Mouse (Mus musculus) naive thymus-derived CD4-positive, alpha-beta T cell, adult 2 months (primary cell): Measurements from ENCODE around the gene Maea.

Experiments
- DNase-seq: peaks from one replicate; pipeline ENCODE4 v3.0.0-alpha.2; 2011; ENCODE audit warnings: low read depth

Gene Maea

DNA sequence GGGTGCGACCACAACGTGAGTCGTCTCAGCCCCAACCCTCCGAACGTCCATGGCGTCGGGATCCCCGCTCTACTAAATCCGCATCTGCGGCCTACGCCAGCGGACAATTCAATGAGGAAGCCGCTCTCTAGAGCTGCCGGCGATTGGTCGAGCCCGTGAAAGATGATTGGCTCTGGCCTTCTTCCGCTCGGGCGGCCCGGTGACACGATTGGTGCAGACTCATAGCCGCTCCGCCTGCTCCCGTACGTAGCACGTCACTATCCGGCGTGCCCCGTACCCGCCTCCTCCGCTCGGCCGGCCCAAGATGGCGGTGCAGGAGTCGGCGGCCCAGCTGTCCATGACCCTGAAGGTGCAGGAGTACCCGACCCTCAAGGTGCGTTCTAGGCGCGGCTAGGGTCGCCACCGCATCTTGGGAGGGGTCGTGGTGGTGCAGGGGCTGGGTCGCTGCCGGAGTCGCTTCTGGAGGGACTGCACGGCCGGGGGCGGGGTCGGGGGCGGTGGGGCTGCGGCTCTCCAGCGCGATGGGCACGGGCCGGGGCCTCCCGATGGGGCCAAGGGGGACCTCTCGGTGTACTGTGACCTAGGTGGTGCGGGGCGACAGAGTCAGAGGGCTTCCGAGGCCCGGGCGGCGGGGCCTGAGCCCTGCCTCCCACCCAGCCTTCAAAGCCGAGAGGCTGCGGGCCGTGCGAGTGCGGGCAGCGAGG, at the start of gene Maea:
TSS of gene Maea (plus strand) at position 237 of the 704 bp plus-strand sequence.
- peak; percentile 96 for DNase-seq

DNA sequence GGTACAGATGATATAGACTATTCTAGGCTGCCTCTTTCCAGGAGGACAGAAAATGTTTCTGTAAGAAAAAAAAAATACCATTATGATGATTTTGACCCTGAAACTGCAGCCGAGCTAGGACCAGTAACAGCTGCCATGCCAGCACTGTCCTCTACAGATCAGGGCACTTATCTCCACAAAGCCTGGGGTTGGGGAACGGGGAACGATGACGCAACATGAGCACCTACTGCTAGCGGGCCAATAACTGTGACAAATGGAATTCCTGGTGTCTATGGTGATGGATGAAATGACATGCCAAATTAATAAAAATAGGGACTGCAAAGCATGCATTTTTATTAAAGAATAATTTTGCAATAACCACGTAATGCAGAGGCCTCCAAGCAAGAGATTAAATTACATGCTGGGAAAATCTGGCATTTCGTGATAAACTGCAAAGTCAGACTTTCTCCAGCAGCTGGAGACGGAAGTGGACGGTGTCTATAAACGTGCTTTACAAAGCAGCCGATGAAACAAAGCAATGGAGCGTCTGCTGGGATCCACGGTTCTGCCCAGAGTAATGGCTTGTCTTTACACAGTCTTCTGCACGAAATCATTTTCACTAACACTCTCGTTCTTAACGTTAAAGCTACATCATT, 41.4 kb upstream of the Maea start:
- no peak for DNase-seq

DNA sequence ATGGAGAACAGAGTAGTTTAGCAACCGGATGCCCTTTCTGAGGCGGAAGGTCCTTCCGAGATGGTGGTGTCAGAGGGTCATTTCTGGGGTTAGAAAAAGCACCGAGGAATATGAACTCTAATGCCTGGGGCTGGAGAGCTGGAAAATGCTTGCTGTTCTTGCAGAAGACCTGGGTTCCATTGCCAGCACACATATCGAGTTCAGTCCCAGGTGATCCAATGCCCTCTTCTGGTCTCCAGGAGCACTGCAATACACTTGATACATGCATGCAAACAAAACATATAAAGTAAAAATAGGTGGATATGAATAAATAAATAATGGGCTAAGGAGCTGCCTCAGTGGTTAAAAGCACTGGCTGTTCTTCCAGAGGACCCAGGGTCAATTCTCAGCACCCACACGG, 38.1 kb upstream of the Maea start:
- peak; percentile 36 for DNase-seq

GRCm38 (mm10) chr5:33301801-33302200, 33.5 kb upstream of the Maea start:
- no peak for DNase-seq

GRCm38 (mm10) chr5:33310704-33311462, 24.4 kb upstream of the Maea start:
- no peak for DNase-seq

DNA sequence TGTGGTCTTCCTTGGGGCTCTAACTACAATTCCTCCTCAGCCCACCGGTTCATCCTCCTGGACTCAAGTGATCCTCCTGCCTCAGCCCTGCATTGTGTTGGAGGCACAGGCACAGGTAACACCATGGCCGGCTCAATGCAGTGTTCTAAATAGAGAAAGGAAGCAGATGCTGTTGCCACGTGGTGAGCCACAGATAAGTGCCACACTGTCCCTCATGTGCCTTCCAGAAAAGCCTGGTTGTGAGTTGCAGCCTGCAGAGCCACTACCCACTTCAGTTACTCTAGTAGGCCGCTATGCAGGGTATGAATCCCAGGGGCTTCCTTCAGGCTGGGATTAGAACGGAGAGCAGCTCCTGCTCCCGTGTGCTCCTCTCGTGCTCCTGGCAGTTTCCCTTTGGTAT, 23.1 kb upstream of the Maea start:
- no peak for DNase-seq

DNA sequence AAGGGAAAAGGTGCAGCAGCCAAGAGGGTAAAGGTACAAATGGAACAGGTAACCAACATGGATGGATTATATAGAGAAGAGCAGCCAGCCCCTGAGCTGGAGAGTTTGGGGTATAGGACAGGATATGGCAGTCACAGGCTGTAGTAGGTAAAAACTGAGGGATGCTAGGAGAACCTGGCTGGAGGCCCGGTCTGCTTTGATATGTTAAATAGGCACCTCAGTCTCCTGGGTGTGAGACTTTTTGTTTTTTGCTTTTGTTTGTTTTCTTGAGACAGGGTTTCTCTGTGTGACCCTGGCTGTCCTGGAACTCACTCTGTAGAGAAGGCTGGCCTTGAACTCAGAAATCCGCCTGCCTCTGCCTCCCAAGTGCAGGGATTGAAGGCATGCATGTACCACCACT, 10.8 kb upstream of the Maea start:
- DNase-seq, result no peak

DNA sequence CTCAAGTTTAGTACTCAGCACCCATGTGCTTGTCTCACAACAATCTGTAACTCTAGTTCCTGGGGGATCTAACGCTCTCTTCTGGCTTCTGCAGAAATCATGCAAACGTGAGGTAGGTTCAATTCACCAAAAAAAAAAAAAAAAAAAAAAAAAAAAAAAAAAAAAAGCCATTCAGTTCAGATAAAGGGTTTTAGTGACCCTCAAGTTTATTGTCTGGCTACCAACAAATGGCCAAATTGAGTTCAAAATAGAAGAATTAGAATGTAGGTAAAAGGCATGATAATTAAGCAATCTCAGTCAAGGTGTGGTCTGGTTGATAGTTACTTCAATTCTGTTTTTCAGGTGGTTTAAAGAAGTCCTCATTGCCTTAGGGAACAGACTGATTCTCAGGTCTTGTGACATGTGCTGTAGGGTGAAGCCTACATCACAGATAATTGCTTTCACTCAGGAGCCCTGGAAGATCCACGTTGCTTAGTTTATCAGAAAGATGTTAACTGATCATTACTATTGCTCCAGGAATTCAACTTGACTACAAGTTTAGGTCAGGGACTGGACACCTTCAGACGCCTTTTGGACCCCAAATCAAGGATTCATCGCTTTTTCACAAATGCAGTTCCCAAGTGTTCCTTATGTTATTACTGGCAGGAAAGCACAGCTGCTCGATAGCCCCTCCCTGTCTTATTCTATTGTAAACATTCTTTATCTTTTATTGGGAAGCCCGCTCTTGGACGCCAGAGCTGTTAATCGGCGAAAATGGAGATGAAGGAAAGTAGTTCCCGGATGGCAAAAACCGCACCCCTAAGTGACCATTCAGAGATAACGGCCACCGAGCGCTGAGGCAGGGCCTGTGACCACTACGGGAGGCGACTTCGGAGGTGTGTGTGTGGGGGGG, 682 bp upstream of the Maea start:
- DNase-seq, result no peak

- peak; percentile 39 for DNase-seq
Observed at GRCm38 (mm10) chr5:33335977-33336360, 660 bp downstream of the Maea start.

- no peak for DNase-seq
Observed at GRCm38 (mm10) chr5:33337206-33337605, 1.9 kb downstream of the Maea start.

DNA sequence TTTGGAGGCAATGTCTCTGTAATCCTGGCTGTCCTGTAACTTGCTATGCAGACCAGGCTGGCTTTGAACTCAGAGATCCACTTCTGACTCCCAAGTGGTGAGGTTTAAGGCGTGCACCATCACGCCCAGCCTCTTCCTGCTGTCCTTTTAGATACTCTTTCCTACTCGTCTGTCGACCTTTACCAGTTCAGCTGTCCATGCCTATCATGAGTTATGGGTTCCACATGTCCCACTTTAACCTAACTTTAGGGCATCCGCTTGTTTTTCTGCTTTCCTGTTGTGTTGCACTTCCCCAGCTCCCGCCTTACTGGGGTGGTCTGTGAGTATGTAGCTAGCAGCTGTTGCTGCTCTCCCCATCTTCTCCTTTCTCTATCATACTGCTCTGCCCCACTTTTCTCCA, 5.9 kb downstream of the Maea start:
- no peak for DNase-seq

DNA sequence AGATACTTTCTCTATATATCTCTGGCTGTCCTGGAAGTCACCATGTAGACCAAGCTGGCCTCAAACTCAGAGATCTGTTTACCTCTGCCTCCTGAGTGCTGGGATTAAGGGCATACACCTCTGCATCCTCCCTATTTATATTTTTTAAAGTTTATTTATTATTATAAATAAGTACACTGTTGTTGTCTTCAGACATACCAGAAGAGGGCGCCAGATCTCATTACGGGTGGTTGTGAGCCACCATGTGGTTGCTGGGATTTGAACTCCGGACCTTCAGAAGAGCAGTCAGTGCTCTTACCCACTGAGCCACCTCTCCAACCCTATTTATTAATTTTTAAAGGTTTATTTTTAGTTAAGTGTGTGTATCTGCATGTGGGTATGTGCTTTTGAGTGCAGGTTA, 6.9 kb downstream of the Maea start:
- peak; percentile 21 for DNase-seq

DNA sequence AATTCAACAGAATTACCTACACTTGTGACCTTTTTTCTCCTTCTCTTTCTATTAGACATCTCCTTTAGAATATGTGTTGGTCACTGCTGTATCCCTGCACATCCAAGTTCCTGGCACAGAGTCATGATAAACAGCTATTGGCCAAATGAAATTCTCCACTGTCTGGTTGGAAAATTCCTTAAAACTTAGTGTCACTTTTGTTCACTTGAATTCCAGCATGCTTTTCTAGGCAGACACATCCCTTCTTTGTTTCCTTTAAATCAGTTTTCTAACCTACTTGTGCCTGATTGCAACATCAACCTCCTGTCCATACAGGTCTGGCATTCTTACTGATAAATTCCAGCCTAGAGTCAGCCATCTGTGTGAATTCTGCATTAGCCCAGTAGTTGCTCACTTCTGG, 7.5 kb downstream of the Maea start:
- DNase-seq, result no peak

DNA sequence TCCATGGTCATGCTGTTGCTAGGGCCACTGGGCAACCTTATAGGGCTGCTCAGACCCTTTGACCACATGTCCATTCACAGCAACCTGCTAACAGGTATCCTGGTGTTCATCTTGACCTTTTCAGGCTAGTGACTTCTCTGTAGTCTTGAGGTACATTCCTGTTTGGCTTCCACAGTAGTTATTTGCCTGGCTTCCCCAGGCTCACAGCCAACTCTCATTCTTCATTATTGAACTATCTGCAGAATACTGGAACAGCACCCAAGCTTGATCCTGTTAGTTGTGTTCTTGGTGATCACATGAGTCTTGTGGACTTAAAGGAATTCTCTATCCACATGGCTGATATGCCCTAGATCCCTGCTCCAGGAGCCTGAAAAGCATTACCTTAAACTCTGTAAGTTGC, 8.3 kb downstream of the Maea start:
- no peak for DNase-seq

- no peak for DNase-seq
Observed at GRCm38 (mm10) chr5:33344070-33344469, 8.8 kb downstream of the Maea start.

- no peak for DNase-seq
Observed at GRCm38 (mm10) chr5:33347620-33348019, 12.3 kb downstream of the Maea start.

GRCm38 (mm10) chr5:33349205-33349604, 13.9 kb downstream of the Maea start:
- DNase-seq, result no peak

- DNase-seq, result no peak
Observed at GRCm38 (mm10) chr5:33349706-33350105, 14.4 kb downstream of the Maea start.

- DNase-seq, result no peak
Observed at GRCm38 (mm10) chr5:33351556-33352272, 16.4 kb downstream of the Maea start.

GRCm38 (mm10) chr5:33352273-33352645, 16.9 kb downstream of the Maea start:
- DNase-seq, result no peak

DNA sequence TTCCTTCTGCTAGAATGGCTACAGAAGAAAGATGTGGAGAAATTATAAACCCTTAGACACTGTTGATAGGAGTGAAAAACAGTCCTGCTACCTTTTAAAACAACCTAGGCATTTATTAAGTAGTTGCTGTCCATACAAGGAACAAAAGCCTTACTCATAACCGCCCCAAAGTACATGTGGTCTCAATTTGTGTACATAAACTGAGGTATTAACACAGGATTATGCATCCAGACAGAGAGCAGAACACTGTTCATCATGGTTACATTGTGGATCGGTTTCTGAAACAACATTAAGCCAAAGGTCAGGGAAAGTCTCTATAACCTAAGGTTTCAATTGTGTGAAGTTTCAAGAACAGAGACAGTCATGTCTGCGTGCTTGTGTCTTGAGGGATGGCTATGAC, 17.7 kb downstream of the Maea start:
- DNase-seq, result no peak

DNA sequence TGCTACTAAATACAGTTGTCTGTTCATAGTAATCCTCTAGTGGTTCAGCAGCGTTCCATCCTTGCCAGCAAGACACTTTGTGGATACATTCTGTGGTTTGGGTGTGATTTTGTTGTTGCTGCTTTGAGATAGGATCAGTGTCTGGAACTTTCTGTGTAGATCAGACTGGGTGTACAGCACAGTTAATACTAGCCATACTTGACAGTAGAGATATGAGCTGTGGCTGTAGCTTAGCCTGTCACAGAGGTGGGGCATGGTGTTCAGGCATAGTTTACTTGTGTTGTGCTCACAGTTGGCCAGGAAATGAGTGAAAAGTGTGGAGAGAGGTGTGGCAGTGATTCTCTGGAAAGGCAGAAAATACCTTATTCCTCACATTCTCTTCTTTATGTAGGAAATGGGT, 22.2 kb downstream of the Maea start:
- no peak for DNase-seq
